Mouse (Mus musculus): ENCODE results near the gene Syn3.
"Not testable (repeated sequence)": the region's sequence is repeated elsewhere in the genome, so short reads cannot be mapped to it uniquely, and the experiment has no call there.

The Syn3 gene

GRCm38 (mm10) chr10:86032517-86032916 lies 466.2 kb downstream of the Syn3 start:
- DNase-seq = no peak

- DNase-seq = no peak
These were observed 468.0 kb downstream of the Syn3 start for GRCm38 (mm10) chr10:86030743-86031142.

- DNase-seq = not testable (repeated sequence)
These were observed 471.9 kb downstream of the Syn3 start for GRCm38 (mm10) chr10:86026807-86027206.

- no peak for DNase-seq
These were observed 472.3 kb downstream of the Syn3 start for GRCm38 (mm10) chr10:86026354-86026753.

GRCm38 (mm10) chr10:86025906-86026305 lies 472.8 kb downstream of the Syn3 start:
- no peak for DNase-seq

DNA sequence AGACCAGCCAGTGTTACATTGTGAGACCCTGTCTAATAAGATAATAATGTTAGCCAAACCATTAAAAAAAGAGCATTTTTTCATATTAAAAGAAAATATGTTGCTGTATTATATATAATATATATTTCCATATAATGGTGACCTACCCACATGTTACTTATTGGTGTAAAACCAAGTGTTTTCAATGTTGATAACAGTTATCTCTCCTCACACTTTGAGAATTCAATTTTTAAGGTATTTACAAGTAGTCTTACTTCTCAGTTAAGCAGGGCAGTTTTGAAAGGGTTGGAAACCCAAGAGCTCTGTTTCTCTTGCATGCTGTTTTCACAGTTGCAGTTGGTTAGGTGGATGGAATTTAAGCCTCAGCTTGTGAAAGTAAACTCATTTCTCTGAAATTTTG lies 475.5 kb downstream of the Syn3 start:
- no peak for DNase-seq

DNA sequence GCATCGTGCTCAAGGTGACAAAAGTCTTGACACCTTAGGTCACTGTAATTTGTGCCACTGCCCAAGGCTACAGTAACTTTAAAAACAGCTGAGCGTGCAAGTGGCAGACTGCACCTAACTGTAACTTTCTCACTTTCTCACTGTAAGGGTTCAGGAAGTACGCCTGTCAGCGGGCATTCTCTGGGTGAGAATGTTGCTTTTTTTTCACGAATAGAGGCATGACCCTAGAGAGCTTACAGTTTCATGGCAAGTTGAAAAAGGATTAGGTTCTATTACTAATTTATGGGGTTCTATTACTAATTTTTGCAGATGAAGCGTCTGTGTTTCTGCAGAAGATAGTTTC lies 476.3 kb downstream of the Syn3 start:
- no peak for DNase-seq

DNA sequence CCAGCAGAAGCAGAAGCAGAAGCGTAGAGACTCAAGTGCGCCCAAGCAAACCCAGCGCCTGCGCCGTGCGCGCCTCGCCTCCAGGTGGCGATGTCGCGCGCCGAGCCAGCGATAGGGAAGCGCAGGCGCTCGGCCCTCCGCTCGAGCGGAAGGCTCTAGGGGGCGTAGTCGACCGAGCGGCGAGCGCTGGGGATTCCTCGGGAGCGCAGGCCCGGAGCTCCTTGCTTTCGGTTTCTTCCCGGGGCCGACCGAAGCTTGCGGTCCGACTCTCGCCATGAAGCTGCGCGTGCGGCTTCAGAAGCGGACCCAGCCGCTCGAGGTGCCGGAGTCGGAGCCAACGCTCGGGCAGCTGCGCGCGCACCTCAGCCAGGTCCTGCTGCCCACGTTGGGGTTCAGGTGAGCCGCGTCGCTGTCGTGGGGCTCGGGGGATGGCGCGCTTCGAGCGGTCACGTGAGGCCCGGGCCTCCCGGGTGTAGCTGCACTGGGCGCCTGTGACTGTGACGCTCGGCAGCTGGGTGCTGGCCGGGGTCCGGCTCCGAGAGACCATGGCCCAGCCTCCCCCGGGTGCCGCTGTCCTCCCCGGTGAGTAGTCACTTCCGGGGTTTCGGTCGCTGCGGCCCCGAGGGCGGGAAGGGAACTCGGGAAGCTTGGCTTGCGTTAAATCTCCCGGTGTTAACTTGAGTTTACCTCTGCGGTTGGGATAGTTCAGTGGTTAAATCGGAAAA lies 476.8 kb downstream of the Syn3 start, which contains the start of gene Fbxo7:
Fbxo7 (plus strand) TSS at position 224 of the 725 bp plus-strand sequence.
- DNase-seq = peak; percentile 93

DNA sequence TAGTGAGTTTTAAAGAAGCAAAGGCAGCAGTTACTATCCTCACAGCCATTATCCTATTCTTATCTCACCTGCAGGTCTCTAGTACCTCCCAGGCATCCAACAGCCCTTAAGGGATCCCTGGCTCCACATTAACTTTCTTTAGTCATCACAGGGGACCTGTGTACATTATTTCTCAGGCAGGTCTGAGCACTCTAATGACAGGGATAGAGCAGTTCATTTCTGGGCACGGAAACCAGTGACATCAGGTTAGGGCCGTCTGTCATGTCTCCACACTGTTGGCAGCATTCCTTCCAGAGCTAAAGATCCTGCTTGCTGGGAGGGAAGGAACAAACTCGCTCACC lies 477.3 kb downstream of the Syn3 start:
- no peak for DNase-seq

GRCm38 (mm10) chr10:86018813-86019212 lies 479.9 kb downstream of the Syn3 start:
- DNase-seq = no peak

- DNase-seq = no peak
These were observed 480.9 kb downstream of the Syn3 start for GRCm38 (mm10) chr10:86017781-86018180.

- DNase-seq = no peak
These were observed 486.9 kb downstream of the Syn3 start, which contains the start of gene Bpifc for GRCm38 (mm10) chr10:86011781-86012180. TSS of gene Bpifc (minus strand) at chr10:86011895.

- no peak for DNase-seq
These were observed 487.5 kb downstream of the Syn3 start for GRCm38 (mm10) chr10:86011172-86011571.

GRCm38 (mm10) chr10:86010636-86011035 lies 488.1 kb downstream of the Syn3 start:
- no peak for DNase-seq

DNA sequence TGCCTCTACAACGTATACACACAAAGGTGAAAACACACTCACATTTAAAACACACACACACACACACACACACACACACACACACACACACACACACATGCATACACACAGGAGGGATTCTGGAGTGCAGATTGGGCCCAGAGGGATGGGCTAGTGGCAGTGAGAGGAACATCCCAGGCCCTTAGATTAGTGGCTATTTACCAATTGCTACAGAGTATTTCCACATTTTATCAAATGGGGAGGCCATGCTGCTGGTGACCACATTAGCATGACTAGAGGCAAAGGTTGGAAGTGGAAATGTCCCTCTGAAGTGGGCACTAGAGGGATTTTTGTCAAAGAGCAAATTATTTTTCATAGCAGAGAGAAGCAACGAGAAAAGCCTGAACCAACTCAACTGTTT lies 489.0 kb downstream of the Syn3 start:
- no peak for DNase-seq

- DNase-seq = no peak
These were observed 492.2 kb downstream of the Syn3 start for GRCm38 (mm10) chr10:86006455-86006854.
